Mouse (Mus musculus): Measurements from ENCODE around the gene Hmgxb4.

DNA sequence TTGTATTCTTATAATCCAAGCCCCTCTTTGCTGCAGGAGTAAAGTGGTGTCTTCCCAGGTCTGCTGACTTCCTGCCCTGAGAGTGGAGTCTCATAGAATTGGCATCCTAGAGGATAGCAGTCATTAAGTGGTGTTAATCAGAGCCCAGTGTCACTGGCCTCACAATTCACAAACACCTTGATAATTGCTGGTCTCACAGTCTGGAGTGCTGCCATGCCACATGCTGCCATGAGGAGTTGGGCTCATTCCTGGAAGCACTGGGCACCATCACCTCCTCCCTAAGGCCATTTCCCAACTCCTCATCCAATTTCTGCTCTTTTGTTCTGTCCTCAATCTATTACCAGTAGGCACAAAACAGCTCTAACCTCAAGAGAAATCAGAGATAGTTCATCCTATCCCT is 42.5 kb downstream of the Hmgxb4 start:
- TF ChIP-seq CTCF (IDR thresholded peaks at IDR 0.05; ENCODE audit: low read depth) (no peak), EP300 (IDR thresholded peaks at IDR 0.05; ENCODE audit: low read depth) (no peak)
